Mouse (Mus musculus) kidney, adult 2 months (tissue): Measurements from ENCODE around the gene Cited2. TPM values are rescaled to one million over a fixed set of nuclear protein-coding genes. Genes with fewer than 3 reads are reported as not detected.

ENCODE experiments used
- DNase-seq: peaks from one replicate; pipeline ENCODE4 v3.0.0; 2021
- H3K27ac ChIP-seq: fragments of 200-500 bp; 2 replicates; pipeline ENCODE4 v1.5.1; 2012; ENCODE audit warnings: low read depth, low read length, control low read depth, inconsistent platforms; ENCODE audit not compliant: insufficient read depth
- H3K27me3 ChIP-seq: fragments of 200-500 bp; replicated peaks from 2 replicates; pipeline ENCODE4 v1.6.1; 2012; ENCODE audit warnings: mild to moderate bottlenecking, moderate library complexity, low read length, inconsistent platforms; ENCODE audit not compliant: control insufficient read depth, insufficient read depth
- H3K36me3 ChIP-seq: fragments of 200-500 bp; 2 replicates; pipeline ENCODE4 v1.6.1; 2012; ENCODE audit warnings: mild to moderate bottlenecking, moderate library complexity, low read length, inconsistent platforms; ENCODE audit not compliant: control insufficient read depth, insufficient read depth
- H3K4me1 ChIP-seq: fragments of 200-500 bp; 2 replicates; pipeline ENCODE4 v1.6.1; 2011; ENCODE audit warnings: low read length; ENCODE audit not compliant: control insufficient read depth, insufficient read depth
- H3K4me3 ChIP-seq: fragments of 200-500 bp; 2 replicates; pipeline ENCODE4 v1.5.1; 2011; ENCODE audit warnings: mild to moderate bottlenecking, low read depth, low read length, control low read depth; ENCODE audit not compliant: insufficient read depth
- CTCF ChIP-seq: fragments of 200-500 bp; conservative IDR thresholded peaks from 2 replicates; pipeline ENCODE4 v1.5.1; 2011; ENCODE audit warnings: low read depth, mild to moderate bottlenecking, control low read depth, low read length, moderate library complexity, mixed read lengths; ENCODE audit not compliant: insufficient read depth, insufficient read length
- POLR2A ChIP-seq: fragments of 200-500 bp; IDR thresholded peaks from one replicate; pipeline ENCODE4 v1.6.1; 2011; ENCODE audit warnings: low read depth, low read length, control low read depth
- WGBS: fragments of 180-500 bp; shearing (Covaris S2); methylation state at CpG from one replicate; pipeline ENCODE4 v1.1.7; 2018; 5-methylcytosine and 5-hydroxymethylcytosine counted together
- polyA plus RNA-seq: library from polyadenylated mRNA; depleted of rRNA; stranded (reverse); fragments of >200 nt; gene quantifications from 2 replicates; pipeline ENCODE4 v1.2.3, GENCODE M21; 2012

Gene Cited2
- polyA plus RNA-seq, 1 experiment, result 70.7 TPM

- peaks cover 6% of the 10 kb centered on the region; the same call in 1 of the 2 replicates for H3K36me3 ChIP-seq
- WGBS, result under 1% methylated on average over 65 of the region's 65 CpGs
- H3K27ac ChIP-seq, result peak overlapping the region; percentile 92
- H3K4me1 ChIP-seq, result peaks cover 11% of the 10 kb centered on the region; the same call in 1 of the 2 replicates
- H3K4me3 ChIP-seq, result peak overlapping the region; percentile 90
- peak; percentile 64 for DNase-seq
- TF ChIP-seq POLR2A (no peak), CTCF (peak; percentile 44)
- no peaks in the 10 kb centered on the region for H3K27me3 ChIP-seq
These were observed 1.1 kb downstream of the Cited2 start for GRCm38 (mm10) chr10:17723871-17724741.

GRCm38 (mm10) chr10:17725037-17725584, 2.1 kb downstream of the Cited2 start:
- peaks cover 11% of the 10 kb centered on the region; the same call in 1 of the 2 replicates for H3K4me1 ChIP-seq
- TF ChIP-seq POLR2A, result no peak
- no peak for TF ChIP-seq CTCF
- no peaks in the 10 kb centered on the region for H3K27me3 ChIP-seq
- H3K36me3 ChIP-seq, result peaks cover 6% of the 10 kb centered on the region; the same call in 1 of the 2 replicates
- WGBS, result 15% methylated on average over 8 of the region's 8 CpGs
- DNase-seq, result peak; percentile 40
- peak overlapping the region; percentile 57 for H3K27ac ChIP-seq
- H3K4me3 ChIP-seq, result peak overlapping the region; percentile 13; the same call in 1 of the 2 replicates

GRCm38 (mm10) chr10:17725644-17726372, 2.8 kb downstream of the Cited2 start:
- Histone ChIP-seq H3K4me1 (peaks cover 11% of the 10 kb centered on the region; the same call in 1 of the 2 replicates), H3K27me3 (no peaks in the 10 kb centered on the region), H3K27ac (peak overlapping the region; percentile 44), H3K36me3 (peaks cover 6% of the 10 kb centered on the region; the same call in 1 of the 2 replicates), H3K4me3 (0 out of 2 replicates have a peak overlapping the region, but pooled peaks have one; percentile 4)
- TF ChIP-seq CTCF (no peak), POLR2A (no peak)
- DNase-seq, result peak; percentile 46
- 32% methylated on average over 7 of the region's 7 CpGs for WGBS

DNA sequence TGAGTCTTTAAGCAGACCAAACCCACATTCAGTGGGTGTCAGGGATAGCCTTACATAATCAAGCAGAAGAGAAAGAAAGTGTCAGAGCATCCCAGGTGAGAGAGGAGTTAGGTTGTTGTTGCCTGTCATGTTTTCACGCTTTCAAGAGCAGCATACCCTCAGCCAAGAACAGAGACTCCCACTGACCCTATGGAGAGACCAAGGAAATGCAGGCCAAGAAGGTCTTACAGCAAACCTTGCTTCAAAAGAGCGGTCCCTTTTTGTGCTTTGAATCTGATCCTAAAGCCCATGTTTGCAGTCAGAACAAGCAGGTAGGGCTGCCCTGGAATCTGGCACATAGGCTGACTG, 3.3 kb downstream of the Cited2 start:
- peaks cover 11% of the 10 kb centered on the region; the same call in 1 of the 2 replicates for H3K4me1 ChIP-seq
- peak overlapping the region; percentile 44 for H3K27ac ChIP-seq
- peaks cover 6% of the 10 kb centered on the region; the same call in 1 of the 2 replicates for H3K36me3 ChIP-seq
- H3K4me3 ChIP-seq, result no peak overlapping the region
- no peaks in the 10 kb centered on the region for H3K27me3 ChIP-seq
- WGBS, result 40% methylated on average over 2 of the region's 2 CpGs
- TF ChIP-seq POLR2A, result no peak
- TF ChIP-seq CTCF, result no peak
- peak; percentile 41 for DNase-seq

DNA sequence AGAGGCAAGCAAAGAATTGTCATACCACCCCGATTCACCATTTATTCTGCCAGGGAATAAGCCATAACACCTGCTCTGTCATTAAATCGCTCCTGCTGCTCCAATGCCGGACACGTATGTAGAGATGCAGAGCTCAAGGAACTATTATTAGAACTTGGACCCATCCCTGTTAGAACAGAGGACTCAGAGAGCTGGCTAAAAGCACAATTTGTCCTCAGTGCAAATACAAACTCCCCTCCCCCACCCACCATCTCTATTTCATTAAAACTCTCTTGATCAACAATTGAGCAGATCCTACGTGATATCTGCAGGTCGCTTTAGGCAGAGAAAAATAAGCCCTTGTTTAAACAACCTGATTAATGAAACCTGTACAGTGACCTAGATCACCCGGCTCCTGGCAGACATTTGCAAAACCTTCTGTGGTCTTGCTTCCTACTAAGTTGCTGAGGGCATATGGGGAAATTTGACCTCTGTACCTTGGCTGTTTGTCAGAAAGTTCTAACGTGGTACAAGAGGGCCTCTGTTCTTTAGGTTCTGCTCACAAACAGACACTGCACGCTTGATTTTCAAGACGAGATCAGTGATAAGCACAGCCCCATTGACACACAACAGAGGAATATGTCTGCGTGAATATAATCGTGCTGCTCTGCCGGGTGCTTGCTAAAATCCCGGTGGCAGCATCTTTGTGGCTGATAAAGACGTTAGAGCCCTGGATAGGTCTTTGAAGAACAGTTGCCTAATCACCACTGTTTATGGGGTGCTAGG, 4.3 kb downstream of the Cited2 start:
- 15% methylated on average over 15 of the region's 15 CpGs for WGBS
- peak; percentile 73 for DNase-seq

GRCm38 (mm10) chr10:17727926-17728279, 4.9 kb downstream of the Cited2 start:
- 1% methylated on average over 5 of the region's 5 CpGs for WGBS
- TF ChIP-seq CTCF, result no peak
- H3K36me3 ChIP-seq, result peaks cover 6% of the 10 kb centered on the region; the same call in 1 of the 2 replicates
- peak; percentile 80 for DNase-seq
- H3K4me3 ChIP-seq, result no peak overlapping the region
- H3K4me1 ChIP-seq, result peaks cover 11% of the 10 kb centered on the region; the same call in 1 of the 2 replicates
- no peaks in the 10 kb centered on the region for H3K27me3 ChIP-seq
- peak overlapping the region; percentile 71 for H3K27ac ChIP-seq

More for the DNA sequence above, 4.3 kb downstream of the Cited2 start:
- Histone ChIP-seq H3K4me3 (0 out of 2 replicates have a peak overlapping the region, but pooled peaks have one; percentile 3), H3K4me1 (peaks cover 11% of the 10 kb centered on the region; the same call in 1 of the 2 replicates), H3K27ac (peak overlapping the region; percentile 71), H3K36me3 (peaks cover 6% of the 10 kb centered on the region; the same call in 1 of the 2 replicates), H3K27me3 (no peaks in the 10 kb centered on the region)
- TF ChIP-seq POLR2A (no peak), CTCF (no peak)
